Mouse (Mus musculus) effector memory CD4-positive, alpha-beta T cell, adult 5 months (primary cell): ENCODE results near the gene Tmem87a. TPM values are rescaled to one million over a fixed set of nuclear protein-coding genes. Genes with fewer than 3 reads are reported as not detected.

Source experiments
- polyA plus RNA-seq: library from polyadenylated mRNA; unstranded; fragments of 100-300 nt; shearing (Covaris generic); gene quantifications from one replicate; pipeline ENCODE4 v1.2.1, GENCODE M21; 2017

The Tmem87a gene
- 28.7 TPM for polyA plus RNA-seq

GRCm38 (mm10) chr2:120403986-120404822, at the start of gene Tmem87a:
Gene Tmem87a (minus strand): TSS chr2:120404113.

GRCm38 (mm10) chr2:120403653-120403985, 294 bp downstream of the Tmem87a start, which contains the start of gene Ganc:
Gene Ganc (plus strand): TSS chr2:120403896.

GRCm38 (mm10) chr2:120352682-120353646, 50.9 kb downstream of the Tmem87a start, which contains the start of gene Vps39:
Gene Vps39 (minus strand): TSS chr2:120353137.

GRCm38 (mm10) chr2:120313976-120314375, 89.9 kb downstream of the Tmem87a start, which contains the start of gene Pla2g4f:
Gene Pla2g4f (minus strand): TSS chr2:120314165.

Other genes starting within 250 kb of the Tmem87a start
- gene Ehd4, start 249.5 kb downstream of the Tmem87a start, polyA plus RNA-seq = 17.0 TPM
- not detected for gene Pla2g4e, start 158.8 kb downstream of the Tmem87a start, polyA plus RNA-seq
- gene Pla2g4d, start 114.9 kb downstream of the Tmem87a start, polyA plus RNA-seq = not detected
- 0.16 TPM for gene Pla2g4f, start 89.9 kb downstream of the Tmem87a start, polyA plus RNA-seq
- gene Vps39, start 51.0 kb downstream of the Tmem87a start, polyA plus RNA-seq = 39.1 TPM
- 15.2 TPM for gene Ganc, start 217 bp downstream of the Tmem87a start, polyA plus RNA-seq
- 1.1 TPM for gene Capn3, start 51.9 kb upstream of the Tmem87a start, polyA plus RNA-seq
- 52.4 TPM for gene Zfp106, start 159.7 kb upstream of the Tmem87a start, polyA plus RNA-seq
- gene Snap23, start 163.6 kb upstream of the Tmem87a start, polyA plus RNA-seq = 33.2 TPM
- 15.1 TPM for gene Haus2, start 205.3 kb upstream of the Tmem87a start, polyA plus RNA-seq
- gene Lrrc57, start 205.4 kb upstream of the Tmem87a start, polyA plus RNA-seq = 17.3 TPM
- gene Stard9, start 225.0 kb upstream of the Tmem87a start, polyA plus RNA-seq = 0.39 TPM